Mouse (Mus musculus) megakaryocyte-erythroid progenitor cell, adult 5-6 weeks (primary cell): Measurements from ENCODE around the gene Klhl5. TPM values are rescaled to one million over a fixed set of nuclear protein-coding genes. Genes with fewer than 3 reads are reported as not detected.

ENCODE experiments used
- ATAC-seq: replicated peaks from 2 replicates; pipeline ENCODE4 v1.8.0; 2016; ENCODE audit warnings: mild to moderate bottlenecking, inconsistent platforms; ENCODE audit not compliant: severe bottlenecking, poor library complexity, low FRiP score, low TSS enrichment
- total RNA-seq, 2 experiments: library from RNA; stranded (forward) in 1 of 2; stranded (reverse) in 1 of 2; fragments of 200-1000, 215-1000 nt in 1 of 2; fragments of >200 nt in 1 of 2; fragmentation: Nextera tagmentation in 1 of 2; gene quantifications; 2 replicates each; pipeline ENCODE4 v1.2.3; 2014 to 2017

Klhl5 gene
- total RNA-seq (2014; fragmentation: Nextera tagmentation) = 16.9 and 18.0 TPM in 2 replicates
- 11.9 and 25.2 TPM in 2 replicates for total RNA-seq (2017)

DNA sequence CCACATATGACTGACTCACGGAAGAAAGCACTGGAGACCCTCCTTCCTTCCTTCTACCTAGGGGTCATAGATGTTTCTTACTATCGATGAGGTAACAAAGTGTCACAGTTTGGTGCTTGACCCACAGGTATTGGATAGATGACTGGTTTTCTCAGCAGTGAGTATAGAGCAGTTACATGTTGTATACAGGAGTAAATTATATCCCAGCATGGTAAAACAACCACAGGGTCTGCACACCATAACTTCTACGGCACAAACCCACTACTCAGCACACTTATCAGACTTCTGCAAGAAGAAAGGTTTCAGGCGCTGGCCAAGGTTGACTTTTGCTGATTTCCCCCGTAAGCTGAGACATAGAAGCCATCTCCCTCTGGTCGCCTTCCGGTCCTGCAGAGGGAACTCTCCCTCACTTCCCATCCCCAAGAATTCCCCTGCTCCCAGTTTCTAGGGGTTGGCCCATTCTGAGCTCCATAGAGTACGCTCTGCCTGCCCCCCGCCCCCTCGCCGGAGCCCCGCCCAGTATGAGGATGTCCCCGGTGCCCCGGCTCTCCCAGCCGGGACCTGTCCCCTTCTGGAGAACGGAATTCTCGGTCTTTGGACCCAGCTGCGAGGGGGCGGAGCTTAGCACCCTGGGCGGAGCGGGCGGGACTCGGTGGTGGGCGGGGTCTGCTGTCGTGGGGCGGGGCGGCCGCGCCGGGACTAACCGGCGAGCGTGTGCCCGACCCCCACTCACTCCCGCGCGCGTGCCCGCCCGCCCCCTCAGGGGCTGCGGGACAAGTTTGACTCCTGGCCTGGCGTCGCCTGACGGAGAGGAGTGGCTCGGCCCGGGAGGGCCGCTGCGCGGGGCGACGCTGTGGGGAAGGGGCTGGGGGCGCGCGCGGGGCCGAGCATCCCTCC, at the start of gene Klhl5:
Klhl5 (plus strand) TSS at position 664 of the 897 bp plus-strand sequence.
- peak; percentile 85 for ATAC-seq

DNA sequence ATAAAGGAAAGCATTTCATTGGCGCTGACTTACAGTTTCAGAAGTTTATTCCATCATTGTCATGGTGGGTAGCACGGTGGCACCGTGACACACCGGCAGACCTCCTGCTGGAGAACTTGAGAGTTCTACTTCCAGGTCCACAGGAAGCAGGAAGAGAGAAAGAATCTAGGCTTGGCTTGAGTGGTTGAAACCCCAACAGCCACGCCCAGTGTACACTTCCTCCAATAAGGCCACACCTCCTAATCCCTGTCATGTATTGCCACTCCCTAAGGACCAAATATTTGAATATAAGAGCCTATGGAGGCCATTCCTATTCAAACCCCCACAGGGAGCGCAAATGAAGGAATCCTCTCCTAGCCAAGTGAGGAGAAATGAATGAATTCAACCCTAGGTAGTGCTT, 49.7 kb upstream of the Klhl5 start:
- no peak for ATAC-seq

DNA sequence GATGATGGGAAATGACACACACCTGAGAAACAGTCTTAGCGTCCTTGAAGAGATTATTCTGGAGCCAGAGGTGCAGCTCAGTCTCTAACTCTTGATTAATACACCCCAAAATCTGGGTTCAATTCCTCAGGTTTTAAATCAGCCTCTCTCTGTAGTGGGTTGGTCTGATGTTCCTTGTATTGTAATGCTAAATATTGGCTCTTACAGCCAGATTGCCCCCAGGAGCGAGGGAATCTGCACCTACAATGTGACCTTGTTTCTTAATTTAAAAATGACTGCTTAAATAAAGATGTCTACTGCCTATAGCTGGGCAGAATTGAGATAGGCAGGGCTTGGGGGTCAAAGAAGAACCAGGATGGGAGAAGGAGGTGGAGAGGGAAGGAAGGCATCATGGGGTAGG, 47.5 kb upstream of the Klhl5 start:
- ATAC-seq = no peak

DNA sequence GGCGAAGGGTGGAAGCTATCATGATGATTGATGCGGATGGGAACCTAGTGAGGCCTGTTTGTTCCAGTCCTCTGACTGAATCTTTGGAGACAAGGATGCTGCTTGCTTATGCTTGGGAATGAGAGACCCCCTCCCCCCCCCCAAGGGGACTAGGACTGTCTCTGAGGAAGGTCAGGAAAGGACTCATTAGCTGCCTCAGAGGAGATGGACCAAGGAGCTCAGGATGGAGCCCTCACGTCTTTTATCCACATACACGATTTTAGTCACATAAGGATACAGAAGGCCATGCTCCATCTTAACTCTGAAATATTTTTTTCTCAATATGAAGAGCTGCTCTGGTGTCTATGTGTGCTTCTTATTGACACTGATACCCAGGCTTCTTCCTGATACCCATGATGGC, 45.1 kb upstream of the Klhl5 start:
- no peak for ATAC-seq

DNA sequence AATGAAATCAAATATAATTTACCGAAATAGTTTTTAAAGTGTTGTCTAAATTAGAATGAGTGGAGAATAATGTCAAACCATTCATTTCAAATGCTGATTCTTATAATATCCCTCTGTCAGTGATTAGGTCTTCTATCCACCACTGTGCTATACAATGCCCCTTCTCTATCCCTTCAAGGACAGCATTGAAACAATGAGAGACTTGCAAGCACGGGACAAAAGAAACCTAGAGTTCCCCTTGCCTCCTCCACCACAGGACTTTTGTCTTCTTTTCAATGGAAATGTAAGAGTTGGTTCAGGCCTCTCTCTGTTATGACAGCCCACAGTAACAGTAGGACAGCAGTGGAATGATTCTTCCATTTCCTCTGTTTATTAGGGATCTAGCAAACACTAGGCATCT, 44.1 kb upstream of the Klhl5 start:
- no peak for ATAC-seq

DNA sequence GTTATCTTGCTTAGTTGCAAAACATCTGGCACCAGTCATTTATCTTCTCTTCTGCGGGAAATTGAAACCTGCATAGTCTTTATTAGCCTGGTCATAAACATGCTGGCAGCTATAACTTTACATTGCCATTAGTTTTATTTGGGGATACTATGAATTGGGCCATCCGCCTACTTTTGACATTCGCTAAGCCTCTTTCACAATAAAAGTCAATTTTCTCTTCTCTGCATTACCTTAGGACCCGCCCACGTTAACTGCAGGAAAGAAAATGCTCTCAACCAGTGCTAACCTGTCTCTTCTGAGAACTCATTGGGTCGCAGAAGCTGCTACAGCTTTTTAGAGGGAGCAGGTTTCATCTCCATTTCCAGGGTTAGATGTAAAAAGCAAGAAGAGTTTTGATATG, 39.2 kb upstream of the Klhl5 start:
- ATAC-seq = no peak

DNA sequence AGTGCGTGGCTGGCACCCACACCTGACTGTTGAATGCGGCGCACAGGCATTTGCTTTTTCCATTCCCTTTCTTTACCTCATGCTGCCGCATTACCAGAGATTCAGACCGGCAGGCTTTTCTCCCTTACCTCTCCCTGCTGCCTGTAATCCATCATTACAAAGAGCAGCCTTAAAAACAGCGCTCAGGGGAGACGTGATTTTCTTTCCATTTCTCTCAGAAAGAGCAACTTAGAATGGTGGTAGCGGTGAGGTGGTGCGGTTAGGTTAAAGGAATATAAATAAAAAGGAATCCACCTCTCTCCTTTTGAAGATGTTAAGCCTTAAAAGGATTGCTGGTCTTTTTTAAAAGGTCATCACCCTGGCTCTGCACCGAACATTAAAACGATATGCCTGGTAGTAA, 37.5 kb upstream of the Klhl5 start:
- no peak for ATAC-seq

DNA sequence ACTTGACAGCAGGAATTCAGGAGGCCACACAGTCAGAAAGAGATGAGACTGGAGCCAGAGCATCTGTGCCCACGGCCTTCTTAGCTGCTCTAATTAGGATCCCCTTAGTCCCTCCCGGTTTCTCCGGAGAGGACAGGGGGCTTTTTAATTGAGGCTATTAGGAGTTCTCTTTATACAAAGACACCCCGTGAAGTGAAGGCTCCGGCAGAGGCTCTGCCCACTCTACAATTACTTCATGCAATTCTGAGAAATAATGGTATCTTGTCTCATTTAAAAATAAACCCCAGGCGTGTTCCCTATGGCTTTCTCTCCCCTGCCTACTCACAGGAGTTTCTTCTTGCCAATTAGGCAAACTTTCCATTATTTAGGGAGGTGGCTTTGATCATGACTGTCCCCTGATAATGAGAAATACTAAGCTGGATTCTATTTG, 35.6 kb upstream of the Klhl5 start:
- no peak for ATAC-seq

DNA sequence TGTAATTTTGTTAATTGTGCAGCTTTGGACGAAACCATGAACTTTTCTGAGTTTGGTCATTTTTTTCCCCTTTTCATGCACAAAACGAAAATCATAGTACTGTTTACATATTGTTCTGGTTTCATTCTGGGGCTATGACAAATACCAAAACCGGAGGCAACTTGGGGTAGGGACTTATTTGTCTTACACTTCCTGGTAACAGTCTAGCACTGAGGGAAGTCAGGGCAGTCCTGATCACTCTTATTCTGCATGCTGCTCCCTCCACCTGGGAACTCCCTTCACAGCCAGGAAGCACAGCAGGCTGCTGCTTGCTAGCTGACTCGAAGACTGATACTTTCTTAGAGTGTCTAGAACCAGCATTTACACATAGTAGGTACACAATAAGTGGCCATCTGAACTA, 34.1 kb upstream of the Klhl5 start:
- no peak for ATAC-seq

DNA sequence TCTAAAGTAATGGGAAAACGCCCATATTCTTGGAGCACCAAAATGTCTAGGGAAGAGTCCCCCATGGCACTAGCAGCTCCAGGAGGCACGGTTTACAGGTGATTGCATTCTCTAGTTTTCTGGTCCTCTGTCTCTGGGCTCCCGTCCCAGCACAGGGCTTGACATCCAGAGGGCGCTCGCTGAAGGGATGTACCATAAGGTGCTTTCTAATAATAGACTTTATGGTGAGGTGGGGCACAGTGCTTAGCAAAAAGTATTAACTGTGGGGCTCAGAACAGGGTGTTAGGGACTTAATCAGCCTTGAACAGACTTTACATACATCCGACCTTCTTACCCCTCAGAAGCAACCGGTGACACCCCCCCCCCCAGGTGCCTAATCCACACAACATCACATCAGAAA, 32.6 kb upstream of the Klhl5 start:
- ATAC-seq = no peak

DNA sequence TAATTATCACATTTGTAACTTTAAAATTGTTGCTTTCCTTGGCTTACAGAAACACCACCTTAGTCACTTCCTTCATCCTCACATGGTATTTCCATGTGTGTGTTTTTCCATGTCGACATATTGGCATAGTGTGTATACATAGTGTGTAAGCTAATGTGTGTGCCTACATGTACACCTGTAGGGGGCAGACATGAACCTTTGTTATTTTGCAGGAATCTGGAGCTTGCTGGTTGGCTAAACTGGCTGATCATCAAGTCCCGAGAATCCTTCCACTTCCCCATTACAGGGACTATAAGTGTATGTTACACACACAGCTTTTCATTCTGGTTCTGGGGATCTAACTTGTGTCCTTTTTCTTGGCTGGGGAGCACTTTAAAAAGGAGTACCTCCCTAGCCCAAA, 31.3 kb upstream of the Klhl5 start:
- no peak for ATAC-seq

DNA sequence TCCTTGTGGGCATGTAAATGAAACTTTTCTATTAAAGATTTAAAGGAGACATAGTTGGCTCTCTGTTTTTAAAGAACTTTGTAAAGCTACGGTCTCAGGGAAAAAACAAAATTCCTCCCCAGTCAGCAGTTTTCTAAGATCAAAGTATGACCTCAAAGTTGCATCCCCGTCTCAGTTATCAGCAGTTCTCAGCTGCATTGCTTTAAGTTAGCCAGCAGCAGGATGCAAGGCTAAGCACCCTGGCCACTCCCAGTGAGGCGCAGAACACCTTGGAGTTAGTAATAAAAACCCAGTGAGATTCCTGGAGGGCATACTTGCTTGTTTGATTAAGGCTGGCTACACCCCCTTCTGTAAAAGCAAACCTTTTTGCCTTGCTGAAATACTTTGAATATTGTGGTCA, 30.6 kb upstream of the Klhl5 start:
- ATAC-seq = no peak

DNA sequence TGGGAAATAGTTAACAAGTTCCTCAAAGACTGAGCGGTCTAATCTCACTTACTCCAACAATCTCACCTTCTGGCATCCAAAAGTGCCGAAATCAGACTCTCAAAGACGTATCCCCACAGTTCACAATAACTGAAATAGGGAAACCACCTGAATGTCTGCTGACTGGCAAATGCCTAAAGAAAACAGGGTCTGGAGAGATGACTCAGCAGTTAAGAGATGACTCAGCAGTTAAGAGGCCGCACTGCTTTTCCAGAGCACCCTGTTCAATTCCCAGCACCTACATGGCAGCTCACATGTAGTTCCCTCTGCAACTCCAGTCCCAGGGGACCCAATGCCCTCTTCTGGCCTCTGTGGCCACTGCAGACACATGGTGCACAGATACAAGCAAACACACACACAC, 29.3 kb upstream of the Klhl5 start:
- no peak for ATAC-seq

DNA sequence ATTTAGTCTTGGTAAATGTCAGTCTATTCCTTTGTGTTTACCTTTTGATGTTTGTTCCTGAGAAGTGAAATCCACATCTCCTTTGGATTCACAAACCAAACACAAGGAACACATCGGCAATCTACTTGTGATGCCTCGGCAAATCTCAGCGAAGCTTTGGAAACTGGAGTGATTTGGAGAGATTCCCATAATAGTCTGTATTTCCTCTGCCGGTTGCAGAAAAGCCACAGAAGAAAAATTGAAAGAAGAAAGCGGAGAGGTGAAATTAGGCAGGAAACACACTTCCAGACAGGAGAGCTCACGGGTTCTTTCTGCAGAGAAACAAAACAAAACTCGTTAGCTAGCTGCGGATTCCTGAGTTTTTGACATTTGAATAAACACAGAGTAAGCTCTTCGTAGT, 27.5 kb upstream of the Klhl5 start:
- no peak for ATAC-seq

DNA sequence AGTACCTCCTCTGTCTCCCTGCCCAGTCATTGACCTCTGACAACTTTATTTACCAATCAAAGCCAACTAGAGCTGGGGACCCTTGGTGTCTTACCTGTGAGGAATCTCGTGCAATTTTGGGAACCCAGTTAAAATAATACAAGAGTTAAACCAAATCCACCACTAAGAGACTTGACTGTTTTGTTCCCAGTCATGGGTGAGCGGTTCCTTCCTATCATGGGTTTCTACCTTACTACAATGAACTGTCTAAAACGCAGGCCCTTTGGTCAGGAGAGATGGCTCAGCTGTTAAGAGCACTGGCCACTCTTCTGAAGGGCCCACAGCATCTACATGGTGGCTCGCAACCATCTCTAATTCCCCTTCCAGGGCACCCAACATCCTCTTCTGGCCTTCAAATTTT, 25.5 kb upstream of the Klhl5 start:
- ATAC-seq = no peak

DNA sequence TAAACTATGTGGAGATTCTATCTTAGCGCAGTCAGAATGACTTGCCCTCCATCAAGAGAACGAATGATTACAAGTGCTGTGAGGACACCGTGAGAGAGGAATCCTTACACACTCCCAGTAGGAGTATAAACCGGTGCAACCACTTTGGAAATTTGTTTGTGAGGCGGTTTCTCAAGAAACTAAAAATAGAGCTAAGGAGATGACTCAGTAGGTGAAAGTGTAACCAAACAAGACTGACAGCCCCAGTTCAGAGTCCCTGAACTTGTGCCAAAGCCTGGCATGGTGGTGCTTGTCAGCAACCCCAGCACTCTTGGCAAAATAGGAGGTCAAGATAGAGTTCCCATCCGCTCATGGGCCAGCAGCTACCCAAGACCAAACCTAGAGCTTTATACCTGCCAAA, 20.8 kb upstream of the Klhl5 start:
- ATAC-seq = no peak

DNA sequence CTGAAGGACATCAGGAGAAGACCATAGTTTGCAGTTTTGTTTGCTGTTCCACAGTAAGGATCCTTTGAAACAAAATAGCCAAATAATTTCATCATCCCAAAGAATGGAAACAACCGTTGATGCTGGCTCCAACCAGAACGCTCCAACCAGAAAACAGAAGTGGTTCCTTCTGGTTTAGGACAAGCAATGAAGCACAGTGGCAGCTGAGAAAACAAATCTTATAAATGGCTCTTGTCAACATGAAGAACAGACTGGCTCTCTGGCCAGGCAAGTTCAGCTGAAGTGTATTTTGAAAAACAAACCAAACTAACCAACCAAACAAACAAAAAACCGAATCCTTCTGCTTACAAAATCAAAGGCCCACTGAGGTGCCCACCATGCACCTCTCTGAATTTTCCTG, 17.6 kb upstream of the Klhl5 start:
- ATAC-seq = no peak

DNA sequence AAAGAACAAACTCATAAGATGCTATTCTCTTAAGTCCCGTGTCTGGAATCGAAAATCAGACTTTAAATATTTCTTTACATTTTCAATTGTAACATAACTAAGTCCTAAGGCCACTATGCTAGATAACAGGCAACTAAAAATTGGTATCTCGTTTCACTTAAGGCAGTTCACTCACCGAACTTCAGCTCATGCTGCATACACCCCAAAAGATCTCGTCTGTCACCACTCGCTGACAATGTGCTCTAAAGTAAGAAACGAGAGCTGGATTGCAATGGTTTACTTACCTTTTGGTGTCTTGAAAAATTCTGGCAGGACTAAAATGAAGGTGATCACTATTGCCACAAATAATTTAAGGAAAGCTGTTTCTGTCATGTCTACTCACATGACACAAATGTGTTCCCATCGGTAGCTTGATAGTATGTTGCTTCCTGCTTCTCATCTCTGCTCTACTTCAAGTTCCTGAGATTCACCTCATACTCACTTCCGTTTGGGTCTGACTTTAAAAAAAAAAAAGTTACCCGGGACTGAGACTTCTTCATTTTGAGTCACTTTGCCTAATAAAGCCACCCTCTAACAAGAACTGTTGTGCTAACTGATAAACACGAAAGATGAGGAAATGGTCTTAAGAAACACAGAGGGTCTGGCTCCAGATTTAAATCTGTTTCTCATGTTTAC, 16.0 kb upstream of the Klhl5 start:
- ATAC-seq = no peak

DNA sequence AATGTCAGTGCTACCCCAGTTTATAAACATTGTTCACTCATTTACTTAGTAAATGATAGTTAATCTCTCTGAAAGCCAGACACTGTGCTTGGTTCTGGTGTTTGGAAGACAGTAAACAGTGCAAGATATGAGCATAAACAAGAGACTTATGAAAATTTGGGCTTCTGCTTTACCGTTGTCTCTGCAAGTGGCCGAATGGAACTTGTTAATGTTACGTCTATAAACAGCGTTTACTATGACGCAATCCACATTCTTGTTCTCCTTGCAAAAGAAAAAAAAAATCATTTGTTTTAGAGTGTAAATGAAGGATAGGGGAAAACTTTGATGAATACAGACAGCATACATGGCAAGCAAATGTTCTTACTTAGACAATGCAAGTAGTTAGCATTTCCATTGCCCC, 15.4 kb upstream of the Klhl5 start, which contains the start of gene Tmem156:
Tmem156 (minus strand) TSS at position 212 of the 400 bp plus-strand sequence.
- no peak for ATAC-seq

DNA sequence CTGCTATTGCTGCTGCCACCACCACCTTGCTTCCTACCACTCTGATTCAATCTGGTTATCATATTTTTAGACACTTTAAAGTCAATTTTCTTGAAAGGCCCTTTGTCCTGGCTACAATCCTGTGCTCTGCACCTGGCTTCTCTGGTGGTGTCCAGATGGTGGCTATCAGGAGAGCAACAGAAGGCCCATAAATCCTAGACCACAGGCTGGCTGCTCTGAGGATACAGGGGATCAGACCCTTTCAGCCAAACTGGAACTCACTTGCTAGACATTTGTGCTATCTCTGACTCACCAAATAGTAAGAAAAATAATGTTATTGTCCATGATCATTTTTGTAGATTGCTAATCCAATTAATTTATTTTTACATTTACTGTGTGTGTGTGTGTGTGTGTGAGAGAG, 13.6 kb upstream of the Klhl5 start:
- ATAC-seq = no peak
